In genomic region chr4:56088701-56089100, GRCm38 (mm10) we compare ENCODE assay signal across 9 mouse cellular contexts.
DNase-seq lines count a peak whose midpoint lies in the region; ATAC-seq lines count a peak whose summit lies in the region.
"Had no signal": no experiment of that assay in that cellular context is flagged by ENCODE, and none has a peak within 500 bp of the region (broad histone marks: within the 10 kb centered on the region; RNA-seq: fewer than 3 reads in every experiment).

No protein-coding gene starts in this region.

- no peak for ATAC-seq in midbrain, embryonic 14.5 days (ENCODE audit: low FRiP score, low TSS enrichment)
- ATAC-seq in limb, embryonic 11.5 days (ENCODE audit: insufficient number of reproducible peaks, low FRiP score, low TSS enrichment, low read depth) = no peak
- no peak for ATAC-seq in megakaryocyte-erythroid progenitor cell, adult 5-6 weeks (replicated peaks; ENCODE audit: low FRiP score, low TSS enrichment, poor library complexity, severe bottlenecking)

- DNase-seq in midbrain, embryonic 14.5 days = peak; percentile 46
- no peak for DNase-seq in midbrain, embryonic 10.5 days (ENCODE audit: low spot score)
- DNase-seq in frontal cortex, postnatal 14 days (ENCODE audit: low spot score in 2 of 2) = peak; percentile 8 to 16
- DNase-seq in limb, embryonic 11.5 days (ENCODE audit: low spot score) = peak; percentile 40
- no peak for DNase-seq in Muller cell, postnatal 12 days (ENCODE audit: inconsistent ontology term)
- DNase-seq in lung, postnatal 25 days (ENCODE audit: low spot score) = no peak
- DNase-seq in adrenal gland, postnatal 10 days = no peak
- DNase-seq: liver, embryonic 13.5 days had no signal

- no peaks in the 10 kb centered on the region for H3K36me3 ChIP-seq in midbrain, embryonic 14.5 days (ENCODE audit: control insufficient read depth, insufficient read depth, low read length)
- H3K36me3 ChIP-seq in midbrain, embryonic 10.5 days = no peaks in the 10 kb centered on the region
- no peaks in the 10 kb centered on the region for H3K36me3 ChIP-seq in limb, embryonic 11.5 days (ENCODE audit: control insufficient read depth, insufficient read depth, low read length)
- H3K36me3 ChIP-seq: liver, embryonic 13.5 days had no signal

- H3K4me3 ChIP-seq in midbrain, embryonic 14.5 days (replicated peaks; ENCODE audit: low read depth, low read length) = no peak overlapping the region
- no peak overlapping the region for H3K4me3 ChIP-seq in midbrain, embryonic 10.5 days
- H3K4me3 ChIP-seq in limb, embryonic 11.5 days (ENCODE audit: low read depth, low read length) = no peak overlapping the region
- H3K4me3 ChIP-seq: liver, embryonic 13.5 days had no signal

- no peaks in the 10 kb centered on the region for H3K9me3 ChIP-seq in midbrain, embryonic 14.5 days (ENCODE audit: control insufficient read depth, low read length)
- no peaks in the 10 kb centered on the region for H3K9me3 ChIP-seq in midbrain, embryonic 10.5 days (replicated peaks)
- no peaks in the 10 kb centered on the region for H3K9me3 ChIP-seq in limb, embryonic 11.5 days (ENCODE audit: control insufficient read depth, low read length)
- H3K9me3 ChIP-seq: liver, embryonic 13.5 days had no signal

- WGBS in midbrain, embryonic 14.5 days = 44% methylated on average over 4 of the region's 4 CpGs
- WGBS in midbrain, embryonic 10.5 days = 64% methylated on average over 4 of the region's 4 CpGs
- WGBS in limb, embryonic 11.5 days = 12% methylated on average over 4 of the region's 4 CpGs

- no peaks in the 10 kb centered on the region for H3K27me3 ChIP-seq in midbrain, embryonic 14.5 days (ENCODE audit: control insufficient read depth, insufficient read depth, low read length)
- H3K27me3 ChIP-seq in midbrain, embryonic 10.5 days (ENCODE audit: low read depth, poor library complexity, severe bottlenecking) = no peaks in the 10 kb centered on the region
- no peaks in the 10 kb centered on the region for H3K27me3 ChIP-seq in limb, embryonic 11.5 days (ENCODE audit: control insufficient read depth, insufficient read depth, low read length)
- H3K27me3 ChIP-seq: liver, embryonic 13.5 days had no signal

- H3K27ac ChIP-seq in midbrain, embryonic 14.5 days (replicated peaks; ENCODE audit: low read depth, low read length) = no peak overlapping the region; the same call in 1 of the 2 replicates
- H3K27ac ChIP-seq in midbrain, embryonic 10.5 days (replicated peaks) = no peak overlapping the region
- no peak overlapping the region for H3K27ac ChIP-seq in limb, embryonic 11.5 days (replicated peaks; ENCODE audit: low read depth, low read length)
- H3K27ac ChIP-seq: liver, embryonic 13.5 days had no signal

- no peak overlapping the region for H3K9ac ChIP-seq in midbrain, embryonic 14.5 days (replicated peaks; ENCODE audit: low read length)
- H3K9ac ChIP-seq in limb, embryonic 11.5 days (ENCODE audit: low read length) = no peak overlapping the region
- H3K9ac ChIP-seq: liver, embryonic 13.5 days had no signal

- no peaks in the 10 kb centered on the region for H3K4me1 ChIP-seq in midbrain, embryonic 14.5 days (ENCODE audit: control insufficient read depth, insufficient read depth, low read length)
- peaks cover 3% of the 10 kb centered on the region; the same call in 1 of the 2 replicates for H3K4me1 ChIP-seq in midbrain, embryonic 10.5 days
- no peaks in the 10 kb centered on the region for H3K4me1 ChIP-seq in limb, embryonic 11.5 days (ENCODE audit: control insufficient read depth, insufficient read depth, low read length)
- H3K4me1 ChIP-seq: liver, embryonic 13.5 days had no signal

- no peak overlapping the region for H3K4me2 ChIP-seq in midbrain, embryonic 14.5 days (ENCODE audit: low read length)
- no peak overlapping the region for H3K4me2 ChIP-seq in limb, embryonic 11.5 days (ENCODE audit: low read depth, severe bottlenecking)
- H3K4me2 ChIP-seq: liver, embryonic 13.5 days had no signal

Comparison
In these comparisons a context has a peak if more than half of its experiments do, and no peak if none do; other contexts are left out.
1. DNase-seq: peak in midbrain, embryonic 14.5 days (single experiment), frontal cortex, postnatal 14 days (2 of 2) and limb, embryonic 11.5 days (single experiment); none in midbrain, embryonic 10.5 days (single experiment), Muller cell, postnatal 12 days (single experiment), lung, postnatal 25 days (single experiment) and adrenal gland, postnatal 10 days (single experiment).